Mouse (Mus musculus): ENCODE measurements around the gene Ccdc91. TPM values are rescaled to one million over a fixed set of nuclear protein-coding genes. Genes with fewer than 3 reads are reported as not detected.

Ccdc91 gene
- polyA plus RNA-seq, 1 experiment: 17.5 TPM

DNA sequence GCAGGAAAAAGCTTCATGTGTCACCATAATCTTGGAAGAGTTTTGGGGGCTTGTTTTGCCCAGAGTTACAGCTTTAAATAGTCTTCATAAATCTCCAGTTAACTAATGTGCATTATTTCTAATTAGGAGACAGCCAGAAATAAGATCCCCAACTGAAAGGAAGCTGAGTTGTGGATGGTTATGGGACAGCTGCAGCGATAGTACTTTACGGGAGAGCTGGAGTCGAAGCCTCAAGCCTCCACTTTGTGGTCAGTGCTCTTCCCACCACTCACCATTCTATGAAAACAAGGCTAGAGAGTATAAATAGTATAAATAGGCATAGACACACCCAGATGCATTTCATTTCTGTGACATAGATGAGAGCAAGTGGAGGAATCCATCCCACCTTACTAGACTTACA lies 14.5 kb downstream of the Ccdc91 start:
- Histone ChIP-seq H3K4me3 (ENCODE audit: control insufficient read depth, insufficient read depth, low read length) (no peak overlapping the region), H3K27me3 (ENCODE audit: control insufficient read depth, insufficient read depth, low read length) (no peaks in the 10 kb centered on the region), H3K36me3 (ENCODE audit: control insufficient read depth, insufficient read depth, low read length) (no peaks in the 10 kb centered on the region), H3K27ac (ENCODE audit: control insufficient read depth, insufficient read depth, low read length) (no peak overlapping the region), H3K4me1 (replicated peaks; ENCODE audit: control insufficient read depth, insufficient read depth, low read length) (no peaks in the 10 kb centered on the region)
- TF ChIP-seq POLR2A (IDR thresholded peaks at IDR 0.05; ENCODE audit: control insufficient read depth, extremely low read depth, insufficient read depth, low read length, poor library complexity): no peak
- TF ChIP-seq CTCF (IDR thresholded peaks at IDR 0.05; ENCODE audit: borderline replicate concordance, control insufficient read depth, extremely low read depth, insufficient read depth, low read length, poor library complexity): no peak
- no peak for DNase-seq
- WGBS: 98% methylated on average over 3 of the region's 3 CpGs

DNA sequence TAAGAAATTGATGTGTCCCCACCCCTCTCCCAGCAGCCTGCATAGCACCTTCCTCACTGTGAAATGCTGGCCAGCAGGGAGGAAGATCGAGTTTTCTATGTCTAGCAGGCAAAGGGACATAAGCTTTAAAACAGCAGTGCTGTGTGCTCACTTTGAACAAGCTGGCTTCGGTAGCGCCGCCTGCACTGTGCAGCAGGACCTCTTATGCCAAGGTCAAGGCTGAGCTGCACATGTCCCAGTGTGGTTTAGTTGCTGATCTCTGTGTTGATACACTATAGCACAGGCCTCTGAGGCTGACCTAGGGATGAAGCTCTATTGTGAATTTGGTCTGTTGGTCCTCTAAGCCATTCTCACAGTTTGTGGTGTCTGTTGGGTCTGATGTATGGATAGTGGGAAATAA lies 16.9 kb downstream of the Ccdc91 start:
- 96% methylated on average over 4 of the region's 4 CpGs for WGBS
- no peak for DNase-seq
- TF ChIP-seq CTCF (IDR thresholded peaks at IDR 0.05; ENCODE audit: borderline replicate concordance, control insufficient read depth, extremely low read depth, insufficient read depth, low read length, poor library complexity) (no peak), POLR2A (IDR thresholded peaks at IDR 0.05; ENCODE audit: control insufficient read depth, extremely low read depth, insufficient read depth, low read length, poor library complexity) (no peak)

DNA sequence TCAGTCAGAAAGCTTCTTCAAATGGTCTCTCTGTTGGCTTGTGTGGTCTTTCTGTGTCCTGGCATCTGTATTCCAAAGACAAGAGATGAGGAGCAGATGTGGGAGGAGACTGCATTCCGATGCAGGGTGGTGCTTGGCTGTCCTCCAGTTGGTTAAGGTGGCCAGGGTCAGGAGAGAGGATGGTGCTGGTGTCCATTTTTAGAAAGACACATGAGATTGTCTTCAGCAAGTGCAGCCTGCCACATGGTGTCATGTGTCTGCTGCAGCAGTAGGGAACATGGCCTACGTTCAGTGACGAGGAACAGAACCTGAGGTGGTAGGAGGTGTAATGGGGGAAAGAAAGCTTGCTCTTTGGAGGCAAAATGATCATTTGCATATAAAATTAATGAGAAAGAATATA lies 25.8 kb downstream of the Ccdc91 start:
- no peak for TF ChIP-seq POLR2A (IDR thresholded peaks at IDR 0.05; ENCODE audit: control insufficient read depth, extremely low read depth, insufficient read depth, low read length, poor library complexity)
- TF ChIP-seq CTCF (IDR thresholded peaks at IDR 0.05; ENCODE audit: borderline replicate concordance, control insufficient read depth, extremely low read depth, insufficient read depth, low read length, poor library complexity): no peak
- Histone ChIP-seq H3K4me1 (replicated peaks; ENCODE audit: control insufficient read depth, insufficient read depth, low read length) (no peaks in the 10 kb centered on the region), H3K36me3 (ENCODE audit: control insufficient read depth, insufficient read depth, low read length) (no peaks in the 10 kb centered on the region), H3K27ac (ENCODE audit: control insufficient read depth, insufficient read depth, low read length) (no peak overlapping the region), H3K27me3 (ENCODE audit: control insufficient read depth, insufficient read depth, low read length) (no peaks in the 10 kb centered on the region), H3K4me3 (ENCODE audit: control insufficient read depth, insufficient read depth, low read length) (no peak overlapping the region)
- DNase-seq: no peak
- 95% methylated on average over 3 of the region's 3 CpGs for WGBS

More for the DNA sequence above, 16.9 kb downstream of the Ccdc91 start:
- Histone ChIP-seq H3K36me3 (ENCODE audit: control insufficient read depth, insufficient read depth, low read length) (no peaks in the 10 kb centered on the region), H3K27ac (ENCODE audit: control insufficient read depth, insufficient read depth, low read length) (no peak overlapping the region), H3K4me3 (ENCODE audit: control insufficient read depth, insufficient read depth, low read length) (no peak overlapping the region), H3K4me1 (replicated peaks; ENCODE audit: control insufficient read depth, insufficient read depth, low read length) (no peaks in the 10 kb centered on the region), H3K27me3 (ENCODE audit: control insufficient read depth, insufficient read depth, low read length) (no peaks in the 10 kb centered on the region)

DNA sequence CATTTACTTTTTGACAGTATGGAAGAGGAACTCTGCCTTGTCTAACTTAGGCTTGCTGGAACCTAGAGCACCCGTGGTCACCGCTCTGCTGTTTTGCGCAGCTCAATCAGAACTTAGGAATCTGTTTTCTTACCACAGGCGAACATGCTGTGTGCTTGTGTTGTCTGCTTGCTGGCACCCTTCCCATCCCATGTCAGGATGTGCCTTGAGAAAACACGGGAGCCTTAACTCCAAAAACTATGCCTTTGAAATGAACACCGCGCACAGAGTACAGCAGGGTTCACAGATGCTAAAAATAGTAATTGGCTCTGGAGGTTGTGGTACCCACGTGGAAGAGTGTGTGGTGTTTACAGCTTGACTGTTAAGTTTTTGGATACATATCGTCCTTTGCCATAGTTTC lies 30.4 kb downstream of the Ccdc91 start:
- 84% methylated on average over 9 of the region's 9 CpGs for WGBS
- Histone ChIP-seq H3K36me3 (ENCODE audit: control insufficient read depth, insufficient read depth, low read length) (no peaks in the 10 kb centered on the region), H3K27me3 (ENCODE audit: control insufficient read depth, insufficient read depth, low read length) (no peaks in the 10 kb centered on the region), H3K27ac (ENCODE audit: control insufficient read depth, insufficient read depth, low read length) (no peak overlapping the region), H3K4me1 (replicated peaks; ENCODE audit: control insufficient read depth, insufficient read depth, low read length) (no peaks in the 10 kb centered on the region), H3K4me3 (ENCODE audit: control insufficient read depth, insufficient read depth, low read length) (no peak overlapping the region)
- DNase-seq: no peak
- TF ChIP-seq POLR2A (IDR thresholded peaks at IDR 0.05; ENCODE audit: control insufficient read depth, extremely low read depth, insufficient read depth, low read length, poor library complexity): no peak
- TF ChIP-seq CTCF (IDR thresholded peaks at IDR 0.05; ENCODE audit: borderline replicate concordance, control insufficient read depth, extremely low read depth, insufficient read depth, low read length, poor library complexity): no peak

- no peak for DNase-seq
- TF ChIP-seq POLR2A (IDR thresholded peaks at IDR 0.05; ENCODE audit: control insufficient read depth, extremely low read depth, insufficient read depth, low read length, poor library complexity) (no peak), CTCF (IDR thresholded peaks at IDR 0.05; ENCODE audit: borderline replicate concordance, control insufficient read depth, extremely low read depth, insufficient read depth, low read length, poor library complexity) (no peak)
- no peaks in the 10 kb centered on the region for H3K27me3 ChIP-seq (ENCODE audit: control insufficient read depth, insufficient read depth, low read length)
- no peak overlapping the region for H3K27ac ChIP-seq (ENCODE audit: control insufficient read depth, insufficient read depth, low read length)
- H3K4me3 ChIP-seq (ENCODE audit: control insufficient read depth, insufficient read depth, low read length): no peak overlapping the region
- 93% methylated on average over 10 of the region's 10 CpGs for WGBS
- no peaks in the 10 kb centered on the region for H3K4me1 ChIP-seq (replicated peaks; ENCODE audit: control insufficient read depth, insufficient read depth, low read length)
- no peaks in the 10 kb centered on the region for H3K36me3 ChIP-seq (ENCODE audit: control insufficient read depth, insufficient read depth, low read length)
Measured at GRCm38 (mm10) chr6:147506496-147506895, 30.9 kb downstream of the Ccdc91 start.

GRCm38 (mm10) chr6:147507186-147507585 lies 31.6 kb downstream of the Ccdc91 start:
- TF ChIP-seq CTCF (IDR thresholded peaks at IDR 0.05; ENCODE audit: borderline replicate concordance, control insufficient read depth, extremely low read depth, insufficient read depth, low read length, poor library complexity): no peak
- no peak for TF ChIP-seq POLR2A (IDR thresholded peaks at IDR 0.05; ENCODE audit: control insufficient read depth, extremely low read depth, insufficient read depth, low read length, poor library complexity)
- Histone ChIP-seq H3K4me1 (replicated peaks; ENCODE audit: control insufficient read depth, insufficient read depth, low read length) (no peaks in the 10 kb centered on the region), H3K36me3 (ENCODE audit: control insufficient read depth, insufficient read depth, low read length) (no peaks in the 10 kb centered on the region), H3K27me3 (ENCODE audit: control insufficient read depth, insufficient read depth, low read length) (no peaks in the 10 kb centered on the region), H3K4me3 (ENCODE audit: control insufficient read depth, insufficient read depth, low read length) (no peak overlapping the region), H3K27ac (ENCODE audit: control insufficient read depth, insufficient read depth, low read length) (no peak overlapping the region)
- WGBS: 89% methylated on average over 6 of the region's 6 CpGs
- DNase-seq: no peak

DNA sequence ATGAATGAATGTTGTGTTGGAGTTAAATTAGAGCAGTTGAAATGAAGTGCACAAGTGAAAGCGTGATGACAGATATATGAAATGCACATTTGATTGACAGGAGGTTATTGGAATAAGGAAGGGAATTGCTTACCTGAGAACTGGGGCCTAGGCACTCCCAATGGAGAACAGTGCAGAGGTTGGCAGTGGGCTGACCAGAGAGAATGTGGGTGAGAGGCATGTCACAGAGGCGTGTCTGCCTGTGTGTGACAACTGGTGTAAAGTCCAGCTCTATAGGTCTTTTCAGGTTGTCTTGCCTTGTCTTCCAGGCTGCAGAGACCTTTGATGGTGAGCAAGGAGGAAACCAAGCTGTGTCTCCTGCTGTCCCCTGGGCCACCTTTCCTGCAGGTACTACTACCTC lies 34.9 kb downstream of the Ccdc91 start:
- no peaks in the 10 kb centered on the region for H3K4me1 ChIP-seq (replicated peaks; ENCODE audit: control insufficient read depth, insufficient read depth, low read length)
- no peak for DNase-seq
- no peak overlapping the region for H3K27ac ChIP-seq (ENCODE audit: control insufficient read depth, insufficient read depth, low read length)
- 98% methylated on average over 2 of the region's 2 CpGs for WGBS
- TF ChIP-seq CTCF (IDR thresholded peaks at IDR 0.05; ENCODE audit: borderline replicate concordance, control insufficient read depth, extremely low read depth, insufficient read depth, low read length, poor library complexity) (no peak), POLR2A (IDR thresholded peaks at IDR 0.05; ENCODE audit: control insufficient read depth, extremely low read depth, insufficient read depth, low read length, poor library complexity) (no peak)
- no peak overlapping the region for H3K4me3 ChIP-seq (ENCODE audit: control insufficient read depth, insufficient read depth, low read length)
- H3K27me3 ChIP-seq (ENCODE audit: control insufficient read depth, insufficient read depth, low read length): no peaks in the 10 kb centered on the region
- no peaks in the 10 kb centered on the region for H3K36me3 ChIP-seq (ENCODE audit: control insufficient read depth, insufficient read depth, low read length)
